Mouse (Mus musculus) embryonic facial prominence, embryonic 11.5 days (tissue): ENCODE measurements around the gene Slc8b1. TPM values are rescaled to one million over a fixed set of nuclear protein-coding genes. Genes with fewer than 3 reads are reported as not detected.

ENCODE experiments used
- ATAC-seq: fragments of 200-750 bp; cut with Nextera tagmentation; replicated peaks from 2 replicates; pipeline ENCODE4 v1.8.0; 2017; ENCODE audit warnings: low read depth; ENCODE audit not compliant: insufficient number of reproducible peaks, low FRiP score, low TSS enrichment
- DNase-seq: peaks from one replicate; pipeline ENCODE4 v3.0.0-alpha.2; 2015; ENCODE audit warnings: low spot score
- H3K27ac ChIP-seq: fragments of 300-500 bp; sonication (generic); replicated peaks from 2 replicates; pipeline ENCODE4 v1.5.1; 2014; ENCODE audit warnings: mild to moderate bottlenecking, low read depth, low read length, control low read depth
- H3K27me3 ChIP-seq: fragments of 300-500 bp; sonication (generic); 2 replicates; pipeline ENCODE4 v1.6.1; 2014; ENCODE audit warnings: mild to moderate bottlenecking, low read length, moderate library complexity, mixed read lengths; ENCODE audit not compliant: control insufficient read depth, insufficient read depth
- H3K36me3 ChIP-seq: fragments of 300-500 bp; sonication (generic); replicated peaks from 2 replicates; pipeline ENCODE4 v1.6.1; 2014; ENCODE audit warnings: low read depth, mild to moderate bottlenecking, low read length, moderate library complexity, mixed read lengths; ENCODE audit not compliant: control insufficient read depth, insufficient read depth
- H3K4me1 ChIP-seq: fragments of 300-500 bp; sonication (generic); 2 replicates; pipeline ENCODE4 v1.6.1; 2014; ENCODE audit warnings: low read length, mixed read lengths; ENCODE audit not compliant: control insufficient read depth, insufficient read depth
- H3K4me2 ChIP-seq: fragments of 300-500 bp; sonication (generic); 2 replicates; pipeline ENCODE4 v1.6.1; 2014; ENCODE audit warnings: low read depth, mild to moderate bottlenecking, control low read depth, low read length, moderate library complexity
- H3K4me3 ChIP-seq: fragments of 300-500 bp; sonication (generic); 2 replicates; pipeline ENCODE4 v1.5.1; 2014; ENCODE audit warnings: low read depth, low read length, control low read depth
- H3K9ac ChIP-seq: fragments of 300-500 bp; sonication (generic); replicated peaks from 2 replicates; pipeline ENCODE4 v1.6.1; 2014; ENCODE audit warnings: mild to moderate bottlenecking, control low read depth, low read length
- H3K9me3 ChIP-seq: fragments of 300-500 bp; sonication (generic); replicated peaks from 2 replicates; pipeline ENCODE4 v1.6.1; 2016; ENCODE audit warnings: mild to moderate bottlenecking, low read length, inconsistent platforms, mixed read lengths; ENCODE audit not compliant: control insufficient read depth
- WGBS: fragments of 180-500 bp; shearing (Covaris S2); extraction: QIAGEN DNeasy Blood & Tissue Kit; methylation state at CpG from one replicate; pipeline ENCODE4 v1.1.7; 2014; 5-methylcytosine and 5-hydroxymethylcytosine counted together
- polyA plus RNA-seq: library from polyadenylated mRNA; unstranded; fragments of >200 nt; fragmentation: Nextera tagmentation; extraction: Ambion mirVana; gene quantifications from 2 replicates; pipeline ENCODE4 v1.2.1, GENCODE M21; 2014

Gene Slc8b1
- polyA plus RNA-seq, 1 experiment from 2014 or later: 1.8 TPM

DNA sequence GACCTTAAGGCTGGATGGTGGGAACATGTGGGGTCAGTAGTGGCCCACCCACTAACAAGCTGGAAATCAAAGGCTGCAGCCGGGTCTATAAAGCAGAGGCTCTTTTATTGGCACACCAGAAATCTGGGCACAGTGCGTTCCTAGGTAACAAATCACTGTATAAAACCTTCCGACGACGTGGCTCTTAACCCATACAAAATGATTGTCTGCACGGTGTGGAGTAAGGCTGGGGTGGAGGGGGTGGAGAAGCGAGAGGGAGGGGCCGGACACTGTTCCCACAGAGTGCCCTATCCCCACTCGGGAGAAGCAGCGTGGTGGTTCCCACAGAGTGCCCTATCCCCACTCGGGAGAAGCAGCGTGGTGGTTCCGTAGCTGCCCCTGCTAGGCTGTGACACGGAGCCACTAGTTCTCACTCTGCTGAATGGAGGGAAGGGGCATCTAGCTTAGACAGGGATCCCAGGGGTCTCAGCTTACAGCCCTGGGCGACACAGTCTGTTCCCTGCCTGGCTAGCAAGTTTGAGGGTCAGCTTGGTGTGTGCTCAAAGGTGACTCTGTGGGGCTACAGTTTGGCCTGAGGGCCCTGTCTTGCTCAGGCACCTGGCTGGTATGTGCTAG, 23.2 kb downstream of the Slc8b1 start:
- Histone ChIP-seq H3K4me1 (peaks cover 3% of the 10 kb centered on the region; the same call in 1 of the 2 replicates), H3K27me3 (no peaks in the 10 kb centered on the region), H3K4me3 (no peak overlapping the region), H3K27ac (no peak overlapping the region), H3K36me3 (no peaks in the 10 kb centered on the region; the same call in 1 of the 2 replicates), H3K4me2 (no peak overlapping the region), H3K9ac (no peak overlapping the region; the same call in 1 of the 2 replicates), H3K9me3 (no peaks in the 10 kb centered on the region)
- DNase-seq: peak; percentile 29
- peak; percentile 46 for ATAC-seq
- WGBS: 67% methylated on average over 15 of the region's 15 CpGs

DNA sequence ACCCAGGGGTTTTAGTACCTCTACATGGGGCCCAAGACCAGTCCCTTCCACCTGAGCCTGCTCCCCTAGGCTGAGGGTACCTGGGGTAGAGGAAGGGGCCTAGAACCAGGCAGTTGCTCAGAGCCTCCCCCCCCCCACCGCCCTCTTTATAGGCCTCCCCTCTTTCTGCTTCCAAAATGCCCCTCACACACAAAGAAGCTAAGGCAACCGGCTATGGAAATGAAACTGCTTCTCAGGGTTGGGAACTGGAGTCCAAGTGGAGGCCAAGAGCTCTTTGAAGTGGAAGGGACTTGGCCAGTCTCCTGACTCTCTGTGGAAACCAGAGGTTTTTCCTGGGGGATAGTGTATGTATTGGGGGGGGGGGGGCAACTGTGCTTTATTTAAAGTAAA, 23.7 kb downstream of the Slc8b1 start:
- no peaks in the 10 kb centered on the region for H3K27me3 ChIP-seq
- H3K9ac ChIP-seq: no peak overlapping the region; the same call in 1 of the 2 replicates
- no peak overlapping the region for H3K27ac ChIP-seq
- DNase-seq (no peak), ATAC-seq (no peak)
- no peak overlapping the region for H3K4me2 ChIP-seq
- WGBS: 58% methylated on average over 2 of the region's 2 CpGs
- peaks cover 3% of the 10 kb centered on the region; the same call in 1 of the 2 replicates for H3K4me1 ChIP-seq
- no peak overlapping the region for H3K4me3 ChIP-seq
- no peaks in the 10 kb centered on the region; the same call in 1 of the 2 replicates for H3K36me3 ChIP-seq
- no peaks in the 10 kb centered on the region for H3K9me3 ChIP-seq

DNA sequence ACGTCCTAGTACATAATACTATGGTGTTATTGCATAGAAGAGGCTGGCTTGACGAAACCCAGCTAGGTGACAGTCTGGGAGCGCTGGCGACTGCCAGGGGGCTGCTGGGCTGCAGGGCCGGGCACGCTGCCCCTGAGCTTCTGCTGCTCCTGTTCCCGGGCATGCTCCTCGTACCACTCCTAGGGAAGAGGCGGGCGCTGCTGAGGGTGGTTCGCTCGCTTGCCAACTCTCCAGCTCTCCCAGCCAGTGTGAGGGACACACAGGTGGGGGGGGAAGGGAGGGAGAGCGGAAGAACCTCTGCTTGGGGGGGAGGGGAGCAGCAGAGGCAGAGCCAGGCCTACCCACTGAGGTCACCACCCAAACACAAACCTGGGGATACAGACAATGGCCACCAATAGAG, 25.1 kb downstream of the Slc8b1 start:
- H3K27ac ChIP-seq: no peak overlapping the region
- H3K4me1 ChIP-seq: peaks cover 3% of the 10 kb centered on the region; the same call in 1 of the 2 replicates
- H3K27me3 ChIP-seq: no peaks in the 10 kb centered on the region
- no peaks in the 10 kb centered on the region for H3K9me3 ChIP-seq
- H3K4me3 ChIP-seq: no peak overlapping the region
- H3K9ac ChIP-seq: no peak overlapping the region
- no peaks in the 10 kb centered on the region; the same call in 1 of the 2 replicates for H3K36me3 ChIP-seq
- DNase-seq (no peak), ATAC-seq (no peak)
- no peak overlapping the region for H3K4me2 ChIP-seq
- WGBS: 72% methylated on average over 13 of the region's 13 CpGs

DNA sequence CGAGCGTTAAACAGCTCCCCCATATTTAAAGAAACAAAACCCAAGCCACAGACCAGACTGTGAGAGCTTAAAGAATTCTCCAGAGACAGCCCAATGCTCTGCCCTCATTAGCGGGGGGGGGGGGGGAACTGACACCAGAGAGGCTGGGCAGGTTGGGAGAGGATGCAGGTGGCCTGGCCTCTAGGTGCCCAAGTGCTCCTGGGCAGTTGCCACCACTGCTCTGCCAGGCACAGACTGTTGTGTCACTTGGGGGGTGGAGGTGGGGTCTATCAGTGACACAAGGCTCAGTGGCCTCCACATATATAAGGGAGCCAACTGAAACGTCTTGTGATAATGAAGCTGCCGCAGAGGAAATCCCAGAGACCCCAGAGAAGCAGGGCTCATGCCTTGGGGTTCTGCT, 25.7 kb downstream of the Slc8b1 start:
- ATAC-seq (no peak), DNase-seq (no peak)
- no peaks in the 10 kb centered on the region for H3K27me3 ChIP-seq
- H3K4me3 ChIP-seq: no peak overlapping the region
- H3K9me3 ChIP-seq: no peaks in the 10 kb centered on the region
- no peak overlapping the region for H3K27ac ChIP-seq
- no peaks in the 10 kb centered on the region; the same call in 1 of the 2 replicates for H3K36me3 ChIP-seq
- H3K4me2 ChIP-seq: no peak overlapping the region
- no peak overlapping the region for H3K9ac ChIP-seq
- WGBS: 64% methylated on average over 5 of the region's 5 CpGs
- H3K4me1 ChIP-seq: peaks cover 3% of the 10 kb centered on the region; the same call in 1 of the 2 replicates

DNA sequence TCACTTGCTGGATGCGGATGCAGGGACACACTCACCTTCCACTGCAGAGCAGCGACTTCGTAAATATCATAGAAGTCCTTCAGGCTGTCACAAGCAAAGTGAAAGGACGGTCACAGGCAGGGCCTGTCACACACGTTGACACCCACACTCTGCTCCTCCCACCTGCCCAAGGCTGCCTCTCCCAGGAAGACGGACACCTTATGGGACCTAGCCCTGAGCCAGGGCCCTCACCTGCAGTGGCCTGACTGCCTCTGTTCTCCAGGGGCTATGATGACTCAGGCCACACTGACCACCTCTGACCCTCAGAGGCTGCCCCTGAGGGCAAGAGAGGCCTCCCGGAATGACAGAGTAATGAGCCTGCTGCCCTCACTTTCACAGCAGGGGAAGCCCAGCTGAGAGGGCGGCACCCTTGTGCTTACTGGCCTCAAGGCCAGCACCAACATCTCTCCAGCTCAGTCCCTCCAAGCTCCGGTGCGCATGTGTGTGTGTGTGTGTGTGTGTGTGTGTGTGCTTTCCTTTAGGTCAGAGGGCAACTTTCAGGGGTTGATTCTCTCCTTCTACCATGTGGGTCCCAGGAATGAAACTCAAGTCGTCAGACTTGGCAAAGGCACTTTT, 37.4 kb downstream of the Slc8b1 start:
- ATAC-seq (no peak; the same call in 1 of the 2 replicates), DNase-seq (no peak)
- Histone ChIP-seq H3K36me3 (no peaks in the 10 kb centered on the region), H3K9ac (no peak overlapping the region), H3K4me3 (no peak overlapping the region), H3K27ac (no peak overlapping the region), H3K4me2 (no peak overlapping the region), H3K4me1 (no peaks in the 10 kb centered on the region), H3K9me3 (no peaks in the 10 kb centered on the region), H3K27me3 (no peaks in the 10 kb centered on the region)
- 52% methylated on average over 11 of the region's 11 CpGs for WGBS

DNA sequence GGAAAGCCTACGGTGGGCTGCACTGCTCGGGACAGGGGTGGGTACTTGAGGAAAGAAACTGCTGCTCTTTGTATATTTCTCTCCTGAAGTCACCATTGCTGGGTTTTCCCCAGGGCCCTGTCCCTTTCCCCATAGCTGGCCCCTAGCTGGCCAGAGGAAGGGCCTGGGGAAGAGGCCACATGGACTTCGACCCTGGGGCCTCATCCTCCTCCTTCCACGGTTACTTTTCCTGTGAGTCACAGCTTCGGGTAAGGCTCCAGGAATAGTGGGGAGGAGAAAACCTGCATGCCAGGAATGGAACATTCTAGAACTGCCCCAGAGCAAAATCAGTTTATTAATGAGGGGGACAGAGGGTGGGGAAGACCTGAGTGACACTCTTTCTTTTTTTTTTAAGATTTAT, 39.2 kb downstream of the Slc8b1 start:
- DNase-seq (no peak), ATAC-seq (no peak)
- WGBS: 81% methylated on average over 5 of the region's 5 CpGs
- H3K4me1 ChIP-seq: no peaks in the 10 kb centered on the region
- H3K4me3 ChIP-seq: no peak overlapping the region
- H3K36me3 ChIP-seq: no peaks in the 10 kb centered on the region
- no peak overlapping the region for H3K9ac ChIP-seq
- H3K4me2 ChIP-seq: no peak overlapping the region
- H3K27ac ChIP-seq: no peak overlapping the region
- no peaks in the 10 kb centered on the region for H3K27me3 ChIP-seq
- H3K9me3 ChIP-seq: no peaks in the 10 kb centered on the region

DNA sequence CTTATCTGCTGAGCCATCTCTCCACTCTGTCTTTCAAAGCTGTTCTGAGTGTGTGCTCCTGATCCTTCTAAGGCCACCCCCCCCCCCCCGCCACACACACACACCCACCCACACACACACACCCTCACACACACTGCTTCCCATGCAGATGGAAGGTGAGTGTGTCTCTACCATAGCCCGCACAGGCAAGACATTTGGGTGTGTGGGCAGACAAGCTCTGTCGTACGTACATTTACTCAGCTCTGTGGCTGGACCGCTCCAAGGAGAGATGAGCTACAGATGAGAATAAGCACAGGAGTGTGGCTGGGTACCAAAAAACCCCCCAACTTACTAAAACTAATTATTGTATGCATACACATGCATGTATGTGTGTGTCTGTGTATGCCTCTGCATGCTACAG, 39.7 kb downstream of the Slc8b1 start:
- Histone ChIP-seq H3K9me3 (no peaks in the 10 kb centered on the region), H3K4me1 (no peaks in the 10 kb centered on the region), H3K36me3 (no peaks in the 10 kb centered on the region; the same call in 1 of the 2 replicates), H3K9ac (no peak overlapping the region), H3K27ac (no peak overlapping the region), H3K4me3 (no peak overlapping the region), H3K27me3 (no peaks in the 10 kb centered on the region), H3K4me2 (no peak overlapping the region)
- 95% methylated on average over 5 of the region's 5 CpGs for WGBS
- DNase-seq (no peak), ATAC-seq (no peak)

DNA sequence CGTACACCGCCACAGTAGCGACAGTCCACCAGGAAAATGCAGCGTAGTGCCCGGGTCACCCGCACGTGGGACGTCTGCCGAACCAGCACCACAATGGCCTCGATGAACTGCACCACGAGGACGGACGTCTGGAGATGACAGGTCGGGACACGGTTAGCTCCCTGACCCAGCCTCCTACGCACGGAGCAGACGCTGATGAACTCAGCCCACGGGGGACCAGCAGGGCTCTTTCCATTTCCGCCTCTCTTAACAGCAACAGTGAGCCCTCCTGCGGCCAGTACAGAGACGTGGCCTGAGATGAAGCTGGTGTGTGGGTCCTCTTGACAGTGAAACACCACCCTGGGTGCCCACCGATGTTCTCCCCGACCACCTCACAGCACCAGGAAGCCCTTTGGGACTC, 44.9 kb downstream of the Slc8b1 start:
- H3K4me3 ChIP-seq: no peak overlapping the region; the same call in 1 of the 2 replicates
- no peak overlapping the region for H3K27ac ChIP-seq
- H3K27me3 ChIP-seq: no peaks in the 10 kb centered on the region
- H3K9me3 ChIP-seq: no peaks in the 10 kb centered on the region
- H3K4me2 ChIP-seq: no peak overlapping the region
- DNase-seq: no peak
- H3K4me1 ChIP-seq: peaks cover 7% of the 10 kb centered on the region
- H3K36me3 ChIP-seq: no peaks in the 10 kb centered on the region; the same call in 1 of the 2 replicates
- ATAC-seq: no peak
- WGBS: 85% methylated on average over 24 of the region's 24 CpGs
- H3K9ac ChIP-seq: no peak overlapping the region
